Mouse (Mus musculus) telencephalon, adult 2 months (tissue): Measurements from ENCODE around the gene Rxfp3.

Experiments
- DNase-seq: peaks from one replicate; pipeline ENCODE4 v3.0.0-alpha.2; 2011; ENCODE audit warnings: low read depth, low spot score

The Rxfp3 gene

DNA sequence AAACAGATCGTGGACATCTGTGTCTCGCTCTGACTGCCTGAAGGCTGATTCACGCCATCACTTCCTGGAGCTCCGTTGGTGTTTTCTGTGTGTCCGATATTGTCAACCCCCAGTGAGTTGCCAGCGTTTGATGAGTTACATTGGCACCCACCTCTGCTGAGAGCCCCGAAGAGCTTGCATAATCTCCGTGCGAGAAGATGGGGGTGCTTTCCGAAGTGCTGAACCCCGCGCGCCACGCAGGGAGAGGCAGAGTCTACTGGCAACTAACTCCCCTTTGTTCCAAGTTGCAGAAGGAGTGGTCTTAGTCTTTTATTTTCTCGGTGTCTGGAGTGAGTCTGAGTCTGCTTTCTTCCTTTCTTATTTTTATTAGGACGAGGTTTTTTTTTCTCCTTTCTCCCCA is at the start of gene Rxfp3:
Rxfp3 (minus strand) TSS at position 281 of the 400 bp plus-strand sequence.
- DNase-seq: no peak

DNA sequence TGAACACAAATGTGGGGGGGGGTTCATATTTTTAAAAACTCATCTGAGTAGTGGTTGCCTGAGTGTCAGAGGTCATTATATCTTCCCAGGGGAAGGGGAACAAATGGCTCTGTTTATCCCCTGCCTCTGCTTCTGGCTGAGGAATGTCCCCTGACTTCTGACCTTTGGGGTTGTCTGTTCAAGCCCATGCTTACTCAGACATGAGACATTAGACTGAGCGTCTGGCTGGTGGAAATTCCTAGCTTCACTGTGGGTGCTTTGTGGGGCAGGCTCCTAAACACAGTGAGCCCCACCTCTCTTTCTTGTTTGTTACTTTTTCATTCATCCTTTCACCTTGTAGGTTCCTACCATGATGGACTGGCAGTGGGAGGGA is 47.2 kb upstream of the Rxfp3 start:
- DNase-seq: no peak

DNA sequence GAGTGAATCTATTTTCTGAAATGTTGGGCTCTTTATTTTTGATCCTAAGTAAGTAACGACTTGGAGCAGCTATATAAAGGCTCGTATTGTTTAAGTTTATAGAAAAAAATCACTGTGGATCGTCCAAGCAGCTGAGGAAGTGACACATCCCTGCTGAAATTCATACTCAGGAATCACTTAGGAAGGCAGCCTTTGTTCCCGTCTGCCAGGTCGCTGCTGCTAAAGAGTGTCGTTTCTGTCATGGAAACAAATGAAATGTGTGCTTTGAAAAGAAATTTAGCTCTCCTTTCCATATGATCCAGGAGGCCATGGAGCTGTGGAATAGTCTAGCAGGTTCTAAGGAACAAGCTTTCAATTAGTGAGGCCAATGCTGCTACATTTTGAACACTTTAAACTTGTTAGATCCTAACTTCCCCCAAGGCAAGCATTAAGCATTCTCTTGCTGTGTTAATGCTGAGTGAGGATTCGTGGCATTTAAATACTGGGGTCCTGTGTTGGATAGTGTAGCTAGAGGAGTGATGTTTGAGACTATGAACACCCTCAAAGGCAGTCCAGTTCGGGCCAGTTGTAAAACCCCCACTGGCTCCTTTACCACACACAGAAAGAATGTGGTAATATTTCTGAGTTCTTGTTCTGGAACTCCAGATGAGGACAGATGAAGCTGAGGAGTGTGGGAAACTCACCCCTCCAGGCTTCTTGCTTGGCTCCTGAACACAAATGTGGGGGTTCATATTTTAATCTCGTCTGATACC is 46.6 kb upstream of the Rxfp3 start:
- no peak for DNase-seq

GRCm38 (mm10) chr15:11083678-11084077 is 45.9 kb upstream of the Rxfp3 start:
- DNase-seq: no peak

DNA sequence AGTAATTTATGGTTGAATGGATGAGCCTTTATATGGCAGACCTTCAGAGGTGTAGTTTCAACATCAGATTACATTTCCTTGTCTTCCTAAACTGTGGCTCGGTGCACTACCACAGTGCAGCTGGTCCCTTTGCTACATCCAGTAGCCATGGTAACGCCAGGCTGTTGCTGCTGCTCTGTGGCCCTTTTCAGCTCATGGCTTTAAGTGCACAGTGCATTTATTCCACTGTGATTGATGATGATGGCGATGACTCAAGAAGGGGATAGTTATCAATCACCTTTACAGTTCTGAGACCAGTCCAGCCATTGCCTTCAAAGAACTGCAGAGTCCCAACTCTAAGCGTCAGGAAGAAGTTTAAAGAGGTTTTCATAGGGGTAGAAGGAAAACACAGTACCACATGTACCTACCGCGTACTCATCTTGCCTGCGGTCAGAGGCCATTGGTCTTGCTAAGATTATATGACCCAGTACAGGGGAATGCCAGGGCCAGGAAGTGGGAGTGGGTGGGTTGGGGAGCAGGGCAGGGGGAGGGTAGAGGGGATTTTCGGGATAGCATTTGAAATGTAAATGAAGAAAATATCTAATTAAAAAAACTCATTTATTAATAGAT is 45.3 kb upstream of the Rxfp3 start:
- DNase-seq: no peak

GRCm38 (mm10) chr15:11075726-11076361 is 38.1 kb upstream of the Rxfp3 start:
- no peak for DNase-seq

DNA sequence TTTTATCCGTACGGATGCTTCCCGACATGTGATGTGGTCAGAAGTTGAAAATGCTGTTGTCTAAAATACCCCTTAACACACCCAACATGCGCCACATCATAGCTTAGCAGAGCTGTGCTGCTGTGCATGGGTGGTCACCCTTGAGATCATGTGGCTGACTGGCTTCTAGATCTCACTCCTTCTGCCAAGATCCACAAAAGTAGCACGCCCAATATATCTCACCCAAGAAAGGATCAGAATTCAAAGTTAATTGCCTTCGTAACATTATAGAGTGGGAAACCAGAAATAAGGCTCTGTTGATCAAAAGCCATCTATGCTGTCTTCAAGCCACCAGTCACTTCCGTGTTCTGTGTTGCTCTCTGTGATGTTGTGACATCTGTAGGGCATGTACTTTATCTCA is 30.1 kb upstream of the Rxfp3 start:
- no peak for DNase-seq

- DNase-seq: no peak
These were observed 28.5 kb upstream of the Rxfp3 start for GRCm38 (mm10) chr15:11066299-11066698.

- no peak for DNase-seq
These were observed 27.9 kb upstream of the Rxfp3 start for GRCm38 (mm10) chr15:11065528-11066171.

DNA sequence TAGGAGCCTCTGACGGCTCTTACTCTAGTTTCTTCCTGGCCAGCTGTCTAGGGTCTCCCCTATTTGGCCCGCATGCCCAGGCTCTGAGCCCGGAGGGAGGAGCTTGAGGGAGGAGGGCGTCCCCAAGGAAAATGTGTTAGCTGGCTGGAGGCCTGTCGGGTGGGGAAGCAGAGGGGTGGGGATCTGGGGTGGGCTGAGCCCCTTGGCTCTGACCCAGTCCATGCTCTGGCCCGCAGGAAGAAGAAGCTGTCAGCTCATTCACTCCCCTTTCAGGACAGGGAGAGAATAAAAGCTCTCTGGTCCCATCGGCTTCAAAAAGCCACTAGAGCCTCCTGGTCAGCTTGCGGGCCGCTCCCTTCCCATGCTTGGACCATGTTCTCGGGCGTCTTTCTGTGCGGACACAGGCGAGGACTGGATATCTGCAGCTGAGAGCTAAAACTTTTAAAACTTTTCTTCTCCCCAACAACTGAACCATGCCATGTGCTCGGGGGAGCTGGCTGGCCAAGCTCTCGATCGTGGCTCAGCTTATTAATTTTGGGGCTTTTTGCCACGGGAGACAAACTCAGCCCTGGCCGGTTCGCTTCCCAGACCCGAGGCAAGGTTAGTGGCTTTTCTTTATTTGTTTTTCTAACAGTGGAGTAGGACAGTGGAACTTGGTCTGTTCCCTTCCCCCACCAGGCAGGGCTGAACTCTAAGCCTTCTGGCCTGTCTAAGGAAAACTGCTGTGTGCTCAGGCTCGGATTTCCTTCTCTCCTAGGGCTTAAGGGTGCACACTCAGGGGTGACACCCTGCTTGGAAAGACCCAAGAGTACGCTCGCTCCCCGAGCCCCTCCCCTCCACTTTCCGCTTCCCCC is 27.0 kb upstream of the Rxfp3 start, which contains the start of gene Adamts12:
Adamts12 (plus strand) TSS at position 233 of the 854 bp plus-strand sequence.
- DNase-seq: no peak

DNA sequence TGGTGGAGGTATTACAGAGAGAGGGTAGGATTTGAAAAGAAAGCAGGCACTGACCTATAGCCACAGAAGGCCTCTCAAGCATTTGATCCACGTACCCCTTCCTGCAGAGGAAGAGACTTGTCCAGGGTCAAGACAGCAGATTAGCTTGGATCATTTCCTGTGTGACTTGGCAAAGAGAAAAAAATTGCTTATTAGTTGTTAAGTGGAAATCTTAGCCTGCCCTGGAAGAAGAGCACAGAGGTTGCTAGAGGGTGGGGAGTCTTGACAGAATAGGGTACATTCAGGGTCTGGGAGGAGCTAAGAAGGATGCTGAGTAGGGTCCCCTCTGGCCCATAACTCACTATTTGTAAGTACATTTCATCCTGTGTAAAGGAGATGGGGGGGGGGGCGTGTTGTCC is 26.4 kb upstream of the Rxfp3 start:
- no peak for DNase-seq

GRCm38 (mm10) chr15:11062903-11063302 is 25.1 kb upstream of the Rxfp3 start:
- DNase-seq: no peak

- no peak for DNase-seq
These were observed 16.8 kb upstream of the Rxfp3 start for GRCm38 (mm10) chr15:11054440-11055080.

DNA sequence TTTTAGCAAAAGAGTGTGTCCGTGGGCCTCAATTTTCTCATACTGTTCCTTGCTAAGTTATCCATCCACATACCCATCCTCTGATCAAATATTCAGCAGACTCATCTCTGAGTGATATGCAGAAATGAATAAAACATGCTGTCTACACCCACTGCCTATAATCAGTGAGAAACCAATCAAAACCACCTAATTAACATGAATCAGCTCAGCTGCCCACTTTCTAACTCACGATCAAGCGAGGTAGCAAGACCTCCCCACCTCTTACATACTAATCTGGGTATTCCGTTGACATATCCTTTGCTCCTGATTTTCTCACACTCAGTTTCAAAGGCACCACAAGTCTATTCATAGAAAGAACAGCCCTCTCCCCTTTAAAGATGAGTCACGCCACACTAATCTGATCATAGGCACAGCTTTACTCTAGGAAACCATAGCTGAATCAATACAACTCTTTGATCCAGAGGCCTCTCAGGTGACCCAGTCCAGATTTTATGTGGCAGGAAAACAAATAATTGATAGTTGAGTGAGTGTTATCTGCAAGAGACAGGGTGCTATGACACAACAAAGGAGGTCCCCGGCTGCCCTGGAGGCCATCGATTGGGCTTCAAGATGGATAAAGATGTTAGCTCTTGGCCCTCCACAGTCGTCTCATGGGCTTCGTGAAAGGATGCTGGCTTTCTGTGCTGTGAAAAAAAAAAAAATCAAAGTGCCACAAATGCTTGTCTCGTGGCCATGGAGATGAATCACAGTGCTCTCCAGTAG is 16.1 kb upstream of the Rxfp3 start:
- no peak for DNase-seq

GRCm38 (mm10) chr15:11042828-11043227 is 5.0 kb upstream of the Rxfp3 start:
- no peak for DNase-seq

DNA sequence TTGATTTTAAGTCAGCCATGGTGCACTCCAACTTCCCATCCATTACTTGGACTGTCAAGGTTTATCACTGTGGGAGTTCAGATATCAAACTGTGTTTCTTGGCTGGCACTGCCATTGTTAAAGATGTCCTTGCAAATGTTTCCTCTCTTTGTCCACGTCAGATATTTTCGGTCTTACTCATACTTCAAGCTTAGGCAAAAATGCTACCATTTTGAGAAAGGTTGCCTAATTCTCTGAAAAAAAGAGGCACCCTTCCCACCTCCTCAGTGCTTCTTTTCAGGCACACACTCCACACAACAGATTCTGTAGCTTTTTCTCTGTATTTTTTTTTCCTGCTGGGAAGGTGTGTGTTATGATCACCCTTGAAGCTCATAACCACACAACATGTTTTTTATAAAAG is 3.4 kb upstream of the Rxfp3 start:
- DNase-seq: no peak

DNA sequence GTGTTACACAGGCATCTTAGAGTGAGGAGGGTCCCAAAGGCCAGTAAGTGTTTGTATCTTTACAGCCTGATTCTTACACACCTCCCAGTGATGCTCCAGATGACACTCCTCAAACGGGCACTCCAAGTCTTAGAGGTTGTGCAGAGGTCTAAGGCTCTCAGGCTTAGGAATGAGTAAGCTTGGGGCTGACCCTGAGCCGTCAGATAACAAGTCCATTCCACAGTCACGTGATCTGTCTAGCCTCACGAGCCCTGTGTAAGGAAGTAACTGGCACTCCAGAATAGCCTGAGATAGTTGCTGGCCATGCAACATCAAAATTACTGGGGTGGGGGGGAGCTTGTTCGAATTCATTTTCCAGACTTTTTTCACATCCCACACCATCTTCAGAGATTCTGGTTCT is 2.3 kb upstream of the Rxfp3 start:
- no peak for DNase-seq

DNA sequence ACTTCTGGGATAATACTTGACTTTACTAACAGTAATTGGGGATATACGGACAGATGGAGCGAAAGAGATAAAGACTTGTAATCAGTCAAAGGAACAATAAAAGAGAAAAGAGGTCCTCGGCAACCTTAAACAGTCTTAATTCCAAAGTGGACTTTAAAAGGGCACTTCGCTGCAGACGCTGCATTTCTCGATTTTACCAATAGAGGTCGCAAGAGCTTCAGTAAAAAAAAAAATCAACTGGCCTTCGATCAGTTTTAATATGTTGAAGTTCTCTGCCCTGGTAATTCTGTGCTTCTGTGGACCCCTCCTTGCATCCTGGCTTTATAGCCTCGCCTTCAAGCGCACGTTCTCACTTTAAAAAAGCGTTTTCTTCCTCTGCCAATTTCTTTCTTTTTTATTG is 685 bp upstream of the Rxfp3 start:
- DNase-seq: no peak

DNA sequence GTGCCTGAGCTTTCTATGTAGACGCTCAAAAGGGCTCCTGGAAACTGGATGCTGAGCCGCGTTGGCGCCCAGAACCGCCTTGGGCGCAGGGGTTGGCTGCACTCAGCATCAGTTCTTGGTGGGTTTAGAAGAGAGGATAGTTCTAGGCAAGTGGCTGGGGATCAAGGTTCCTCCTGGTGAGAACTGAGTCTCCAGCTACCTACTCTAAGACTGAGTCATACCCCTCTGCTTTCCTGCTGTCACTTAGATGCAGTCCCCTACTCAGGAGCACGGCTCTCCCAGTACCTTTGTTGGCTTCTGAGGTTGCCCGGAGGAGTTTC is 455 bp downstream of the Rxfp3 start:
- no peak for DNase-seq
